Mouse (Mus musculus): ENCODE measurements around the gene Tfeb. TPM values are rescaled to one million over a fixed set of nuclear protein-coding genes. Genes with fewer than 3 reads are reported as not detected.

Tfeb gene
- polyA plus RNA-seq (2021), result 48.3 TPM

DNA sequence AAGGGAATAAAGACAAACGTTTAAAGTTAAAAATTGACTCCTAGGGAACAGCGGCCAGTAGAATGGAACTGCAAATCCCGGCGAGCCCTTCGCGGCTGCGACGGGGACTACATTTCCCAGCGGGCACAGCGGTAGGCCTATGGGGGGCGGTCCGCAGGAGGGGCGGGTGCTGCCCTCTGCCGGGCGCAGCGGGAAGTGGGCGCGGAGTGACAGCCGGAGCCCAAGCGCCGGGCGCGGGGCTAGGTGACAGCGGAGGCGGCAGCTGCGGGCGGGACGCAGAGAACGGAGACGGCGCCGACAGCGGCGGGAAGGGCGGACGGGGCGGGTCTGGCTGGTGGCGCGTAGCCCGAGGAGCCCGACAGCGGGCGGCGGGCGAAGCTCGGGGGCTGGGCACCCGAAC, at the start of gene Tfeb:
Gene Tfeb (plus strand): TSS at position 175 of the 400 bp plus-strand sequence.
- DNase-seq (ENCODE audit: low read depth, low spot score) (peak; percentile 43), ATAC-seq (peak; percentile 42)
- ChIA-PET POLR2A (interaction anchor here (0.6 to 6.6 kb wide), 2 partner anchors 22 to 103 kb away, joined by 3 to 91 read pairs; no protein-coding TSS in a partner anchor), CTCF (interaction anchor here (1.0 to 2.8 kb wide), 5 partner anchors 10 to 57 kb away, joined by 3 to 14 read pairs (median 4); partner anchors contain the start of gene Pgc)
- no peaks in the 10 kb centered on the region for H3K27me3 ChIP-seq
- no peak for TF ChIP-seq CTCF (IDR thresholded peaks at IDR 0.05)
- in situ Hi-C loops (cut with MboI; ENCODE audit: low pct_unique_long_range_greater_than_20kb), result no loop called here

DNA sequence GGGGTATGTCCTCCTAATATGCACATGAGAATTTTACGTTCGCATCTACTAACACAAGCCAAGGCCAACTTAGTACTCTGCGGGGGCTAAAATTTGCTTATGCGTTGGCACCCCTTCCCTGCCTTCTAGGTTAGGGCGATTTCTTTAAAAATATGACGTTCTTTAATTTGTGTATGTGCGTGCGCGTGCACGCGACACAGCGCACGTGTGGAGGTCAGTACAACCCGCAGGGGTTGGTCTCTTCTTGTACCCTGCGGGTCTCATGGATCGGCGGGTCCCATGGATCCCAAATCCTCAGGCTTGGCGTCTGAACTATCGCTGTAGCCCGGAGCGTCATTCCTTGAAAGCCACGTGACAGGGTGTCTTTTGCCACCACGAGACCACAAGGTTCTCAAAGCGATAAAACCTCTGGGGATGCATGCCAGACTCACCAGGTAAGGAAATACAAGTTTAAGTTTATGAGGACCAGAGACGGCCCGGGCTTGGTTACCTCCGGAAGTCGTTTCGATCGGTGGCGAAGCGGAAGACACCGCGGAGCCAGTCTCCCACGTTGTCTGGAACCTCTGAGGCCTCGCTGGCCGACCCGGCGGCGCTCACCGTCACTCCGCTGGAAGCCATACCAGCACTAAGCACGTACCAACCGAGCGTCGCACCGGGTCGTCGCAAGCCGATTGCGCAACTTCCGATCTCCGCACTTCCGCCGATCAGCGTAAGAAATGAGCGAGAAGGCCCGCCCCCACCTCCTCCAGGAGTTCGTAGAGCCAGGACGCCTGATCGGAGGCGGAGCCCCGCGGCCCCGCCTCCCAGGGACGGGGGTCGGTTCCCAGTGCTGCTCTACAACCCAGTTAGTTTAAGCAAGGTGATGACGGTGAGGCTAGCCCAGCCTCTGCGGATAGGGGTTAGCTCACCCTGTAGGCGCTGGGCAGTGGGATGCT, 49.2 kb upstream of the Tfeb start:
- POLR2A ChIA-PET, result interaction anchor here (0.7 to 1.3 kb wide), 2 partner anchors 18 to 192 kb away, joined by 3 to 4 read pairs; no protein-coding TSS in a partner anchor
- ATAC-seq (peak; percentile 77), DNase-seq (ENCODE audit: low read depth, low spot score) (peak; percentile 64)
- no peak for TF ChIP-seq CTCF (IDR thresholded peaks at IDR 0.05)
- no peaks in the 10 kb centered on the region for H3K27me3 ChIP-seq
- CTCF ChIA-PET, result no interaction called here
- in situ Hi-C loops (cut with MboI; ENCODE audit: low pct_unique_long_range_greater_than_20kb), result loop anchor here (5.0 kb wide), 2 partner anchors 40 to 175 kb away; no protein-coding TSS in a partner anchor

DNA sequence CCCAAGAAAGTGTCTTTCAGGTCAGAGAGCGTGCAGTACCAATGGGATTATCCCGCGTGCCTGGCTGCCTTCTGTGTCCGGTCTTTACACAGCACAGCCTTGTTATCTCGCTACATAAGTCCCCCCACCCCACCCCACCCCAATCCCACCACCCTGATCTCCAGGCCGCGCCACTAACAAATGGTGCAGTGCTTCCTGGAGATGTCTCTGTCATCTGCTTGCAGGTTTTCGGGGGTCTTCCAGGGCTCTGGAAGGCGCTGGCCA, 48.6 kb upstream of the Tfeb start, which contains the start of gene Tomm6:
Gene Tomm6 (minus strand): TSS at position 43 of the 264 bp plus-strand sequence.
- no peak for ATAC-seq
- CTCF ChIA-PET, result no interaction called here
- H3K27me3 ChIP-seq, result no peaks in the 10 kb centered on the region
- in situ Hi-C loops (cut with MboI; ENCODE audit: low pct_unique_long_range_greater_than_20kb), result loop anchor here (5.0 kb wide), 2 partner anchors 41 to 176 kb away; no protein-coding TSS in a partner anchor
- no peak for TF ChIP-seq CTCF (IDR thresholded peaks at IDR 0.05)
- DNase-seq (ENCODE audit: low read depth, low spot score), result no peak
- POLR2A ChIA-PET, result interaction anchor here (0.7 to 1.3 kb wide), 2 partner anchors 17 to 192 kb away, joined by 3 to 4 read pairs; no protein-coding TSS in a partner anchor

DNA sequence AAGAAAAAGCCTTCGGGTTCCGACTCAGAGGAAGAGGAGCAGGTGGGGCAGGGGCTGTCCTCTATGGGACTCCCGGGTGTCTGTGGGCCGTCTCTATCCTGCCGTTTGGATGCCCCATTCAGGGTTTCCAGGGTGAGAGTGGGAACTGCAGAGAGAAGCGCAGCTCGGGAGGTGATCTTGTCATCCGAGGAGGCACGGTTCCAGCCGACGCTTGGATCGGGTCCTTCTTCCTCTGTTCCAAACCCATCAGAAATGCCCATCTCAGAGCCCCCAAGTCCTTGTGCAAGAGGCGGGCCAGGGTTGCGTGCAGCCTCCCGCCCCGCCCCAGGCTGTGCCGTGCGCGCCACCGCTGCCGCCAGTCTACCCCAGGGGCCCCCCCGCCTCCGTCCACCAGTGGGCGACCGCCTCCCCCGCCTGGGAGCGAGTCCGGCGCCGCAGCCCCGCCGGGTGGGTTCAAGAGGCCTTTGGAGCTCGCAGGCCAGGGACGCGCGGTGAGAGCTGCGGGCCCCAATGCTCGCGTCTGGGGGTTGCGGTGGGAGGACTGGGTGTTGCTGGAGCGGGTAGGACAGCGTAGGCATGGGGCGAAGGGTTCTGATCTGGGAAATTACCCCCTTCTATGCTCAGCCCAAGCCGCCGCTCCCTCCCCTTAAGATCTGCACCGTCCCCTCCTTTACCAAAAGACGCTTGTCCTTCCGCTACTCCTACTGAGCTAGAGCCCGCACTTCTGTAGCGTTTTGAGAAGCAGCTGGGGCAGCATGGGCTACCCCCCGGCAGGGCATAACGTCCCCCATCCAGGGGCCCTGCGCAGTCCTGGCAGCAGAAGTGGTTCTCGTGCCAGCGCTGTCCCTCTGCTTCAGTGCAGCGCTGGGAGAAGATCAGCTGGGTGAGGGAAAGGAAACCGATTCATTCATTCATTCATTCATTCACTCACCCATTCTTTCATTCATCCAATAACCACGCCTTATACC, 47.9 kb upstream of the Tfeb start, which contains the start of gene Frs3:
Gene Frs3 (plus strand): TSS at position 423 of the 968 bp plus-strand sequence.
- no peaks in the 10 kb centered on the region for H3K27me3 ChIP-seq
- ATAC-seq (peak; percentile 28), DNase-seq (ENCODE audit: low read depth, low spot score) (no peak)
- no peak for TF ChIP-seq CTCF (IDR thresholded peaks at IDR 0.05)
- in situ Hi-C loops (cut with MboI; ENCODE audit: low pct_unique_long_range_greater_than_20kb), result loop anchor here (5.0 kb wide), 2 partner anchors 42 to 177 kb away; no protein-coding TSS in a partner anchor
- ChIA-PET CTCF (interaction anchor here (1.0 to 2.5 kb wide), 2 partner anchors 12 to 45 kb away, joined by 3 to 8 read pairs; no protein-coding TSS in a partner anchor), POLR2A (interaction anchor here (0.7 to 1.3 kb wide), 2 partner anchors 17 to 193 kb away, joined by 3 to 4 read pairs; no protein-coding TSS in a partner anchor)

DNA sequence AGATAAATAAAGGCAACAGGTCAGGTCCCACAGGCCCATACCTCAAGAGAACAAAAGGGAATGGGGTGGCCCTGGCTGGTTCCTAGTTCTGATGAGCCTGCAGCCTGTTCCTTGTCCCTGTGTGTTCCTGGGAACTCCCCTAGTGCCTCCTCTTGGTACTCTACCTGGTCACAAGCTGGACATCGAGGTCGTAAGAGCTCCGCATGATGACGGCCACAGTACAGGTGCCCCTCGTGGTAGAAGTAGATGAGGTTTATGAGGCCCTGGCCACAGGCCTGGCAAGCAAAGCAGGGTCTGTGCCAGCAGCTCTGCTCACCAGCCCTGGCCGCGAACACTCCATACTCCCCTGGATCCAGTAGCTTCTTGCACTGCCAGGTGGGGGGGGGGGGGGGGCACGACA, 46.9 kb upstream of the Tfeb start:
- no peak for ATAC-seq
- in situ Hi-C loops (cut with MboI; ENCODE audit: low pct_unique_long_range_greater_than_20kb), result loop anchor here (5.0 kb wide), 2 partner anchors 43 to 178 kb away; no protein-coding TSS in a partner anchor
- CTCF ChIA-PET, result interaction anchor here (1.0 to 2.5 kb wide), 2 partner anchors 13 to 46 kb away, joined by 3 to 8 read pairs; no protein-coding TSS in a partner anchor

DNA sequence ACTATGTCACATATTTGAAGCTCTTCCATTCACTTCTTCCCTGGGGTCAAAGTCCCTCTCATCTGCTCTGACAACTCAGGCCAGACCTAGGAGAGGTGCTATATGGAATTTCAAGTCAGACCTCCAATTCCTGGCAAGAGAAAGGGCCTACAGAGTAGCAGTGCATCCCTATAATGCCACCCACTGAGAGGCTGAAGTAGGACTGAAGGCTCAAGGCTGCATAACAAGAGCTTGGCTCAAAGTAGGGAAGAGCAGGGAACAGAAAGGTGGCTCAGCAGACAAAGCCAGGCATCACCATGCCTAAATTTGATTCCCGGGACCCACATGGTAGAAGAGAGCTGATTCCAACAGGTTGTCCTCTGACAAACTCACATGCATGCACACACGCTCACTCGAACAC, 45.2 kb upstream of the Tfeb start:
- no peaks in the 10 kb centered on the region for H3K27me3 ChIP-seq
- POLR2A ChIA-PET, result no interaction called here
- in situ Hi-C loops (cut with MboI; ENCODE audit: low pct_unique_long_range_greater_than_20kb), result no loop called here
- ATAC-seq, result no peak
- no peak for DNase-seq (ENCODE audit: low read depth, low spot score)
- TF ChIP-seq CTCF (IDR thresholded peaks at IDR 0.05), result no peak
- CTCF ChIA-PET, result interaction anchor here (1.2 to 2.5 kb wide), 2 partner anchors 15 to 68 kb away, joined by 3 to 8 read pairs; no protein-coding TSS in a partner anchor

More for the DNA sequence above, 46.9 kb upstream of the Tfeb start:
- no peak for TF ChIP-seq CTCF (IDR thresholded peaks at IDR 0.05)
- H3K27me3 ChIP-seq, result no peaks in the 10 kb centered on the region
- POLR2A ChIA-PET, result no interaction called here
- DNase-seq (ENCODE audit: low read depth, low spot score), result no peak

DNA sequence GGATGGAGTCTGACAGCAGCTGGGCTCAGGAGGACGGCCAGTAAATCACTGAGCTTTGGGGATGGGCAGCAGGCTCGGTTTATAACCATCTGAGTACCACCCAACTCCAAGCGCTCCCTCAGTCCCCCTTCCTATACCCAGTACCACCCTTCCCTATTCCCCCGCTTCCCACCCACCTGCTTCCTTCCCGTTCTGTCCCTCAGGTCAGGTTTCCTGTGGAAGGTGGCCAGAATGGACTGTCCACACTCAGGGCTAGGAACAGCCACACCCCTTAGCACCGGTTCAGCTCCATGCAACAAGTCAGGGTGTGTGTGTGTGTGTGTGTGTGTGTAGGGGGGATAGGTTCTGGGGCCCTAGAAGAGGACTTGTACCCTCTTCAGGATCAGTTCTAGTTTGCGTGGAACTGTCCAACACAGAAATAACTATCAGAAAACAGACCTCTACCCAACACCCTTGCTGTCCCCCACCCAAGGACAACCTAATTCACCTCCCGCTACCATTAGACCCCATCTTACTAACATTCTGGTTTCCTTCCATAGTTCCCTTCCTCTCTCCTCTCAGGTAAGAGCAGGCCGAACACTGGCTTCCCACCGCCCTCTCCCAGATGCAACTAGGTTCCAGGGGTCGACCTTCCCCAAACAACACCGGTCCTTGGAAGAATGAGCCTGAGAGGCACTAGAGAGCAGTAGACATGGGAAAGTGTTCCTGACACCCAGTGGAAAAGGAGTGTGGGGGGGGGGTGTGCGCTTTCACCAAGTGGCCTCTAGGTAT, 43.0 kb upstream of the Tfeb start:
- no peak for ATAC-seq
- POLR2A ChIA-PET, result interaction anchor here (0.7 kb wide), 1 partner anchor 10 kb away, joined by 3 read pairs; no protein-coding TSS in a partner anchor
- CTCF ChIA-PET, result interaction anchor here (1.0 to 2.3 kb wide), 4 partner anchors 11 to 66 kb away, joined by 3 to 7 read pairs (median 4); no protein-coding TSS in a partner anchor
- in situ Hi-C loops (cut with MboI; ENCODE audit: low pct_unique_long_range_greater_than_20kb), result no loop called here
- H3K27me3 ChIP-seq, result no peaks in the 10 kb centered on the region
- no peak for TF ChIP-seq CTCF (IDR thresholded peaks at IDR 0.05)
- DNase-seq (ENCODE audit: low read depth, low spot score), result no peak

DNA sequence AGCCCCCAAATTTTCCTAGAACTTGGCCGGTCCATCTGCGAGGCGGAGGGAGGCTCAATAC, 42.6 kb upstream of the Tfeb start, which contains the start of gene Gm21981:
Gene Gm21981 (minus strand): TSS at position 14 of the 61 bp plus-strand sequence.
- no peak for TF ChIP-seq CTCF (IDR thresholded peaks at IDR 0.05)
- H3K27me3 ChIP-seq, result no peaks in the 10 kb centered on the region
- ChIA-PET CTCF (interaction anchor here (1.3 to 2.3 kb wide), 2 partner anchors 11 to 65 kb away, joined by 3 to 7 read pairs; no protein-coding TSS in a partner anchor), POLR2A (interaction anchor here (0.7 kb wide), 1 partner anchor 10 kb away, joined by 3 read pairs; no protein-coding TSS in a partner anchor)
- DNase-seq (ENCODE audit: low read depth, low spot score) (no peak), ATAC-seq (no peak)
- in situ Hi-C loops (cut with MboI; ENCODE audit: low pct_unique_long_range_greater_than_20kb), result no loop called here
